Mouse (Mus musculus) G1E (cell line): ENCODE results near the gene Slc9a9. TPM values are rescaled to one million over a fixed set of nuclear protein-coding genes. Genes with fewer than 3 reads are reported as not detected.

Experiments
- ATAC-seq: 2 replicates; pipeline ENCODE4 v1.8.0; 2016; ENCODE audit warnings: mild to moderate bottlenecking; ENCODE audit not compliant: insufficient number of reproducible peaks, poor library complexity, low FRiP score, severe bottlenecking; ENCODE audit errors: extremely low read depth
- DNase-seq: peaks from one replicate; pipeline ENCODE4 v3.0.0; 2012; ENCODE audit warnings: low spot score
- H3K27me3 ChIP-seq: 2 replicates; pipeline ENCODE4 v1.6.1; 2012; ENCODE audit warnings: mild to moderate bottlenecking, low read length, inconsistent platforms; ENCODE audit not compliant: insufficient read depth
- H3K36me3 ChIP-seq: replicated peaks from 2 replicates; pipeline ENCODE3; 2012; ENCODE audit warnings: mild to moderate bottlenecking, inconsistent platforms
- H3K4me1 ChIP-seq: 2 replicates; pipeline ENCODE4 v1.6.1; 2012; ENCODE audit warnings: low read depth, low read length, inconsistent platforms, mixed read lengths; ENCODE audit not compliant: insufficient read depth
- H3K4me3 ChIP-seq: 2 replicates; pipeline ENCODE4 v1.5.1; 2012; ENCODE audit warnings: low read depth, mild to moderate bottlenecking, inconsistent platforms, low read length, moderate library complexity, mixed read lengths
- H3K9me3 ChIP-seq: replicated peaks from 2 replicates; pipeline ENCODE4 v1.6.1; 2012; ENCODE audit warnings: inconsistent platforms
- CTCF ChIP-seq: IDR thresholded peaks from 2 replicates; pipeline ENCODE4 v1.5.1; 2012; ENCODE audit warnings: low read depth, low read length, inconsistent platforms, mixed read lengths
- GATA1 ChIP-seq: IDR thresholded peaks from 2 replicates; pipeline ENCODE4 v1.6.1; 2012; ENCODE audit warnings: borderline replicate concordance, low read length, inconsistent platforms, mixed read lengths
- GATA2 ChIP-seq: IDR thresholded peaks from 2 replicates; pipeline ENCODE4 v1.6.1; 2012; ENCODE audit warnings: low read depth, low read length, inconsistent platforms, borderline replicate concordance
- POLR2AphosphoS5 ChIP-seq: IDR thresholded peaks from 2 replicates; pipeline ENCODE4 v1.6.1; 2012; ENCODE audit warnings: low read depth, low read length, inconsistent platforms; ENCODE audit not compliant: insufficient replicate concordance
- TAL1 ChIP-seq: conservative IDR thresholded peaks from 2 replicates; pipeline ENCODE4 v1.6.1; 2012; ENCODE audit warnings: low read depth, low read length, inconsistent platforms, mixed read lengths
- polyA plus RNA-seq: library from polyadenylated mRNA; stranded (reverse); fragments of >175 nt; gene quantifications from 2 replicates; pipeline ENCODE4 v1.2.3, GENCODE M21; 2012
- total RNA-seq, 2 experiments: library from RNA; stranded (forward) in 1 of 2; stranded (reverse) in 1 of 2; fragments of 200-1000 nt in 1 of 2; fragments of >200 nt in 1 of 2; fragmentation: Nextera tagmentation in 1 of 2; gene quantifications; 2 replicates each; pipeline ENCODE4 v1.2.3; 2014 to 2017

Slc9a9 gene
- total and polyA plus RNA-seq, 3 experiments = 0.11 TPM; not detected in 2

DNA sequence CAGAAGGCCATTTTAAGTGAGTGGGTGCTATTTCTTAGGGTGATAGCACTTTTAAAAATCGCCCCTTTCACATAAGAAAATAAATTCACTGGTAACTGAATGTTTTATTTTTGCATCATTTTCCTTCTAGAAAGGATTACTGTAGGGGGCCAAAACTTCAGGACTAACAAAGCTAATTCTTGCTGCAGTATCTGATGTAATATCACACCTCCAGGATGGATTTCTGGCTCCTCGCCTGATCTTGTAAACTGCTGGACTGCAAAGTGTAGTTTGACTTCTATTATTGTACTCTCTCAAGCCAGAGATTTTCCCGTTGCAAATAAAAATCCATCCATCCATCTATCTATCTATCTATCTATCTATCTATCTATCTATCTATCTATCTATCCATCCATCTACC, 174.5 kb downstream of the Slc9a9 start:
- TF ChIP-seq GATA2 (no peak), CTCF (no peak), POLR2AphosphoS5 (no peak), GATA1 (no peak), TAL1 (no peak)
- peaks cover 25% of the 10 kb centered on the region for H3K9me3 ChIP-seq

DNA sequence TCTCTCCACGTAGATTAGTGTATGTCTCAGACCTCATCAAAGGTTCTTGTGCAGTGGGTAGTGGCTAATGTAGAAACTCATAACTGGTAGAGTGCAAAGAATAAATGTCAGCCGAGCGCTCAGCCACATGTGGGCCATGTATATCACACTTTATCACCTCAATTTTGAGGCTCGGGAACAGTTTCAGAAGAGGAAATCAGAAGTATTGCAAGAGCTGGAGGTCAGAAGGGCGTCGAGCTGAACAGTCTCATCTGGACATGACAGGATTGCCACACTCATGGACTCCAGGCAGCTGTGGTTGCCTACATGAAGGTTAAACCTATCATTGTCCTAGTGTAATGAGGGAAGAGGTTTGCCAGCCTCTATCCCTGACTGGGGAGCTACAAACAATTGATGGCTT, 177.9 kb downstream of the Slc9a9 start:
- TF ChIP-seq GATA2 (no peak), TAL1 (no peak), POLR2AphosphoS5 (no peak), CTCF (no peak), GATA1 (no peak)

More for the DNA sequence above, 174.5 kb downstream of the Slc9a9 start:
- no peaks in the 10 kb centered on the region for H3K27me3 ChIP-seq
- no peaks in the 10 kb centered on the region for H3K36me3 ChIP-seq
- H3K4me1 ChIP-seq = no peaks in the 10 kb centered on the region
- DNase-seq (no peak), ATAC-seq (no peak)
- H3K4me3 ChIP-seq = no peak overlapping the region

GRCm38 (mm10) chr9:94851550-94851949, 181.8 kb downstream of the Slc9a9 start:
- no peaks in the 10 kb centered on the region for H3K4me1 ChIP-seq
- H3K9me3 ChIP-seq = peaks cover 24% of the 10 kb centered on the region
- no peak for ATAC-seq
- H3K36me3 ChIP-seq = no peaks in the 10 kb centered on the region
- no peak overlapping the region for H3K4me3 ChIP-seq
- DNase-seq = no peak
- H3K27me3 ChIP-seq = no peaks in the 10 kb centered on the region
- TF ChIP-seq CTCF (no peak), GATA1 (no peak), POLR2AphosphoS5 (no peak), GATA2 (no peak), TAL1 (no peak)

More for the DNA sequence above, 177.9 kb downstream of the Slc9a9 start:
- H3K9me3 ChIP-seq = peaks cover 18% of the 10 kb centered on the region
- ATAC-seq = no peak
- no peaks in the 10 kb centered on the region for H3K36me3 ChIP-seq
- DNase-seq = no peak
- no peaks in the 10 kb centered on the region for H3K4me1 ChIP-seq
- no peak overlapping the region for H3K4me3 ChIP-seq
- H3K27me3 ChIP-seq = no peaks in the 10 kb centered on the region

DNA sequence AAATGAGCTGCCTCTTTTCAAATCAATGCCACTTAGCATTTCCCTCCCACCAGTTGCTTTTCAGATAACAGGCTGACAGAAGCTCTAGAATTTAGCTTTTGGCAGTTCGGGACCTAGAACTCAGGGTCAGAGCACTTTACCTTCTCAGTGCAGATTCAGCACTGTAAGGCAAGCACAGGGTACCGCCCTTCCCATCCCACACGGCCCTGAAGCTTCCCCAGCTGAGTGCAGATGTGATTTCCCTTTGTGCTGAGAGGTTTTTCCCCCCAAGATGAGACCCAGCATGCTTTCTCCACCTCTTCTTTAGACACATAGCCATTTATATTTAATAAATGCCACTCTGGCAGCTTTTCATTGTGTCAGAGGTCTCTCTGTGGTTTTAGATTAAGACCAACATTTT, 186.4 kb downstream of the Slc9a9 start:
- TF ChIP-seq POLR2AphosphoS5 = no peak
- TF ChIP-seq GATA2 = no peak
- TF ChIP-seq GATA1 = no peak
- TF ChIP-seq TAL1 = no peak
- TF ChIP-seq CTCF = no peak
- Histone ChIP-seq H3K4me3 (no peak overlapping the region), H3K4me1 (no peaks in the 10 kb centered on the region), H3K9me3 (peaks cover 18% of the 10 kb centered on the region), H3K27me3 (no peaks in the 10 kb centered on the region), H3K36me3 (no peaks in the 10 kb centered on the region)
- DNase-seq (no peak), ATAC-seq (no peak)

DNA sequence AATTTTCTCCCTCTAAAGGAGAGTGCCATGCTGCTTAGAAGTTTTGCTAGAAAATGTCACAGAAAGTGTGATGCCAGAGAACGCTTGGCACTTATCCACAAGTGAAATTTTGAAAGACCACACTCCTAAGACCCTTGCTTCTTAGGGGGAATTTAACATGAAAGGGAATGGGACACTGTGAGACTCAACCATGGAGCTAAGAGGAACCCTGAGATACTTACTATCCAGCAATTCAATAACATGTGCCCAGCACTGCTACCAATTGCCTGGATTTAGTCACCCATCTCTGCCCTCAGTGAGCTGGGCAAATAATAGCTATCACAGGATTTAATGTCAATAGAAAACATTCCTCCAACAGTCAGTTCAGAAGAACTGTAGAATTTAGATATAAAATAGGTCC, 198.8 kb downstream of the Slc9a9 start:
- Histone ChIP-seq H3K9me3 (peaks cover 13% of the 10 kb centered on the region), H3K4me3 (no peak overlapping the region), H3K27me3 (no peaks in the 10 kb centered on the region), H3K4me1 (no peaks in the 10 kb centered on the region), H3K36me3 (no peaks in the 10 kb centered on the region)
- no peak for ATAC-seq
- TF ChIP-seq TAL1 (no peak), CTCF (no peak), POLR2AphosphoS5 (no peak), GATA2 (no peak)
- no peak for DNase-seq

GRCm38 (mm10) chr9:94869023-94869799, 199.5 kb downstream of the Slc9a9 start:
- H3K4me1 ChIP-seq = no peaks in the 10 kb centered on the region
- H3K36me3 ChIP-seq = no peaks in the 10 kb centered on the region
- DNase-seq (no peak), ATAC-seq (no peak)
- peaks cover 13% of the 10 kb centered on the region for H3K9me3 ChIP-seq
- H3K27me3 ChIP-seq = no peaks in the 10 kb centered on the region
- H3K4me3 ChIP-seq = no peak overlapping the region
- TF ChIP-seq TAL1 (no peak), GATA1 (no peak), CTCF (no peak)
